Mouse (Mus musculus) kidney, embryonic 15.5 days (tissue): ENCODE results near the gene Gm11937. TPM values are rescaled to one million over a fixed set of nuclear protein-coding genes. Genes with fewer than 3 reads are reported as not detected.
"Not testable (repeated sequence)": the region's sequence is repeated elsewhere in the genome, so short reads cannot be mapped to it uniquely, and the experiment has no call there.

ENCODE experiments used
- ATAC-seq: fragments of 200-750 bp; cut with Nextera tagmentation; replicated peaks from 2 replicates; pipeline ENCODE4 v1.8.0; 2017; ENCODE audit warnings: moderate TSS enrichment; ENCODE audit not compliant: low FRiP score
- H3K27ac ChIP-seq: fragments of 300-500 bp; sonication (generic); 2 replicates; pipeline ENCODE4 v1.5.1; 2015; ENCODE audit warnings: mild to moderate bottlenecking, inconsistent platforms
- H3K27me3 ChIP-seq: fragments of 300-500 bp; sonication (generic); 2 replicates; pipeline ENCODE4 v1.6.1; 2015; ENCODE audit warnings: inconsistent platforms
- H3K36me3 ChIP-seq: fragments of 300-500 bp; sonication (generic); 2 replicates; pipeline ENCODE4 v1.6.1; 2015; ENCODE audit warnings: inconsistent platforms
- H3K4me1 ChIP-seq: fragments of 300-500 bp; sonication (generic); 2 replicates; pipeline ENCODE4 v1.6.1; 2015; ENCODE audit warnings: inconsistent platforms
- H3K4me2 ChIP-seq: fragments of 300-500 bp; sonication (generic); 2 replicates; pipeline ENCODE4 v1.6.1; 2015; ENCODE audit warnings: moderate library complexity, mild to moderate bottlenecking, inconsistent platforms
- H3K4me3 ChIP-seq: fragments of 300-500 bp; sonication (generic); replicated peaks from 2 replicates; pipeline ENCODE4 v1.5.1; 2015; ENCODE audit warnings: mild to moderate bottlenecking, inconsistent platforms
- H3K9ac ChIP-seq: fragments of 300-500 bp; sonication (generic); 2 replicates; pipeline ENCODE4 v1.6.1; 2015; ENCODE audit warnings: mild to moderate bottlenecking, inconsistent platforms
- H3K9me3 ChIP-seq: fragments of 300-500 bp; sonication (generic); replicated peaks from 2 replicates; pipeline ENCODE4 v1.6.1; 2016; ENCODE audit warnings: inconsistent platforms
- WGBS: fragments of 180-500 bp; shearing (Covaris S2); methylation state at CpG from one replicate; pipeline ENCODE4 v1.1.7; 2015; ENCODE audit warnings: mixed read lengths; 5-methylcytosine and 5-hydroxymethylcytosine counted together
- polyA plus RNA-seq: library from polyadenylated mRNA; unstranded; fragments of >200 nt; fragmentation: Nextera tagmentation; extraction: Ambion mirVana; gene quantifications from 2 replicates; pipeline ENCODE4 v1.2.1, GENCODE M21; 2015

Gm11937 gene
- polyA plus RNA-seq, 1 experiment from 2014 or later = not detected

DNA sequence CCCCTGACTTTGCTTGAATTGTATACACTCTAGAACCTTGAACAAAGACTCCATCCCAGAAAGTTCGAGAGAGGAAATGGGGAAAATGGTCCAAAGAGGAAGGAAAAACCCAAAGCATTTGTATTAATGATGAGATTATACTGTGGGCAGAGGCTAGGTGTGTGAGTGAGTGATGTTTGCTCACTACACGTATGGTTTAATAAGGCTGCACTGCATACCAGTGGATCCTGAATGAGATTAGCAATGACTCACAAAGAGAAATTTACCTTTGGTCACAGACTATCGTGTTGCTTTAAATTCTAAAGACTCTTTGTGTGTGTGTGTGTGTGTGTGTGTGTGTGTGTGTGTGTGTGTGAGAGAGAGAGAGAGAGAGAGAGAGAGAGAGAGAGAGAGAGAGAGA is 20.9 kb upstream of the Gm11937 start:
- Histone ChIP-seq H3K4me3 (no peak overlapping the region), H3K9ac (no peak overlapping the region), H3K9me3 (no peaks in the 10 kb centered on the region), H3K27me3 (no peaks in the 10 kb centered on the region), H3K27ac (no peak overlapping the region), H3K4me2 (no peak overlapping the region), H3K4me1 (no peaks in the 10 kb centered on the region), H3K36me3 (no peaks in the 10 kb centered on the region)
- 79% methylated on average over 3 of the region's 3 CpGs for WGBS
- no peak for ATAC-seq

DNA sequence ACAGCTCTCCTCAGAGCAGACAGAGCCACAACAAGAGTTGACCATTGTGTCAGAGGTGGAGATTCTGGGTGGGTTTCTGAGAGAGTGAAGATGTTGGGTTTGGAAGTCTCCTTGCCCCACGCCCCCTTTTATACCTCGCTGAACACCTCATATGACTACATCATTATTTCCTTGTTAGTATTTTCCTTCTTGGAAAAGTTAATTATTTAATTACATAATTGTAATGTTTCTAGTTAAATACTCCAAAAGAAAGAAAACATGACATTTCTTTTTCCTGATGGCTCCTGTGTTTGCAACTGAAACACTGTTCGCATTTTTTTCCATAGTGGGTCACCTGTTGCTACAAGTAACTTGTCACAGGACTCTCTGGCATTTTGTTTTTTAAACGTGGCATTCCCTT is 18.1 kb upstream of the Gm11937 start, which contains the start of gene Krtap4-1:
TSS of gene Krtap4-1 (minus strand) at position 101 of the 400 bp plus-strand sequence.
- H3K4me2 ChIP-seq = no peak within 1 kb of the TSS
- ATAC-seq = no peak
- 86% methylated on average over 4 of the region's 4 CpGs for WGBS
- H3K9me3 ChIP-seq = no peaks in the 10 kb centered on the region
- no peak within 1 kb of the TSS for H3K27ac ChIP-seq
- no peaks in the 10 kb centered on the region for H3K36me3 ChIP-seq
- no peak within 1 kb of the TSS for H3K9ac ChIP-seq
- no peaks in the 10 kb centered on the region for H3K4me1 ChIP-seq
- H3K4me3 ChIP-seq = no peak within 1 kb of the TSS
- H3K27me3 ChIP-seq = no peaks in the 10 kb centered on the region

DNA sequence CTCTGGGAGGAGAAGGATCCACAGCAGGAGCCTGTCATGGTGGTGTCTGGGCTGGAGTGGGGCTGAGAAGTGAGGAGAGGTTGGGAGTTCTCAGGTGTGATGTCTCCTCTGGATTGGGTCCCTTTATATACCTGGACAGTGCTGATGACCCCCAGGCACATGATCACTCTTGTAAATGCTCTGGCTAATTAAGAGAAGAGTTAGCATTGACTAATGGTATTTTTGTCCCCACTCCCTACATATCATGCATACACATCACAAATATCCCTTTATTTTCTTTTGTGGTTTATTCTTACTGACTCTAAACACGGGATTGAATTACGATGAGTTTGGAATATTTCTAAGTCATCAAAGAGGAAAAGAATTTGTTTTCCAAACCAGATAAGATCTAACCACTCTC is 10.3 kb upstream of the Gm11937 start, which contains the start of gene Gm11562:
TSS of gene Gm11562 (minus strand) at position 101 of the 400 bp plus-strand sequence.
- H3K27ac ChIP-seq = no peak within 1 kb of the TSS
- WGBS = 82% methylated on average over 2 of the region's 2 CpGs
- no peaks in the 10 kb centered on the region for H3K36me3 ChIP-seq
- no peak within 1 kb of the TSS for H3K4me3 ChIP-seq
- no peaks in the 10 kb centered on the region for H3K4me1 ChIP-seq
- H3K27me3 ChIP-seq = no peaks in the 10 kb centered on the region
- no peak within 1 kb of the TSS for H3K9ac ChIP-seq
- no peak for ATAC-seq
- no peak within 1 kb of the TSS for H3K4me2 ChIP-seq
- H3K9me3 ChIP-seq = no peaks in the 10 kb centered on the region

DNA sequence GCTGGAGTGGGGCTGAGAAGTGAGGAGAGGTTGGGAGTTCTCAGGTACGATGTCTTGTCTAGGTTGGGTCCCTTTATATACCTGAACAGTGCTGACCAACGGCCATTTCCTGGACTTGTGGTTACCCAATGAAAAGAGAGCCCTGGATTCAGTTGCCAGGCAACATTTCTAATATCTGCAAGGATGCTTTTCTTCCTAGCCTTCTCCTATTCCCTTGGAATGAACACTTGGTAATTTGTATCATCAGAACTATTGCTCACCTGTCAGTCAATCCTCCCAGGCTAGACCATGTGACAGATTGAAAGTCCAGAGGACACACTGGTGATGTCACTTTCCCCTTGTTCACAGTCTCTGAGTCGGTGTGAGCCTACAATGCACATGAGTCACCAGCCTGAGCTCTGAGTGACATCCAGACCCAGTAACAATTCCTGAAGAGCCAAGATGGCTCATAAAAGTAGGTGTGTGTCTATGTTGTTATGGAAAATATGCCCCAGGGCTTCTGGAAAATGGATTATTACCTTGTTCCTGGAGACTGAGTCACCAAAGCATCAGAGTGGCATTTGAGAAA is 4.9 kb upstream of the Gm11937 start, which contains the start of gene Krtap2-4:
TSS of gene Krtap2-4 (minus strand) at position 51 of the 568 bp plus-strand sequence.
- no peaks in the 10 kb centered on the region for H3K9me3 ChIP-seq
- no peak within 1 kb of the TSS for H3K4me2 ChIP-seq
- H3K36me3 ChIP-seq = no peaks in the 10 kb centered on the region
- H3K4me1 ChIP-seq = no peaks in the 10 kb centered on the region
- H3K4me3 ChIP-seq = no peak within 1 kb of the TSS
- H3K27me3 ChIP-seq = no peaks in the 10 kb centered on the region
- H3K9ac ChIP-seq = no peak within 1 kb of the TSS
- 76% methylated on average over 3 of the region's 3 CpGs for WGBS
- ATAC-seq = no peak
- no peak within 1 kb of the TSS for H3K27ac ChIP-seq

DNA sequence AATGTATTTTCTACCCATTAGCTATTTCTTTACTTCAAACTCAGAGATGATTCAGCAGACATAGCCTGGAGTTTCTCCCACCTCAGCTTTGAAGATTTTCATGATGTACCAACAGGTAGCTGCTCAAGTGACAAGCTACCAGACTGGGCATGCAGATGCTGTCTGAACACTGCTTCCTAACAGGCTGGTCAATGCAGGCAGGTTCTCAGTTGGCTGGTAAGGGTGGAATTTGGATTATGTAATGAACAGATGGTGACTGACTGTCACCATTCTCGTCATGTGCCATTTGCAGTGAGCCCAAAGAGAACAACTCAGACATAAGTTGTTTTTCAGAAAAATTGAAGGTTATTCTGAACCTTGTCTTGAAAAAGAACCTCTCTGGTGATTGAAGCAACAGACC is 863 bp downstream of the Gm11937 start:
- Histone ChIP-seq H3K9ac (no peak overlapping the region), H3K4me1 (no peaks in the 10 kb centered on the region), H3K36me3 (no peaks in the 10 kb centered on the region), H3K4me3 (no peak overlapping the region), H3K9me3 (no peaks in the 10 kb centered on the region), H3K27me3 (0 out of 2 replicates have a peak, but pooled peaks cover 3% of the 10 kb centered on the region), H3K4me2 (no peak overlapping the region), H3K27ac (no peak overlapping the region)
- no peak for ATAC-seq
- 74% methylated on average over 1 of the region's 1 CpGs for WGBS

DNA sequence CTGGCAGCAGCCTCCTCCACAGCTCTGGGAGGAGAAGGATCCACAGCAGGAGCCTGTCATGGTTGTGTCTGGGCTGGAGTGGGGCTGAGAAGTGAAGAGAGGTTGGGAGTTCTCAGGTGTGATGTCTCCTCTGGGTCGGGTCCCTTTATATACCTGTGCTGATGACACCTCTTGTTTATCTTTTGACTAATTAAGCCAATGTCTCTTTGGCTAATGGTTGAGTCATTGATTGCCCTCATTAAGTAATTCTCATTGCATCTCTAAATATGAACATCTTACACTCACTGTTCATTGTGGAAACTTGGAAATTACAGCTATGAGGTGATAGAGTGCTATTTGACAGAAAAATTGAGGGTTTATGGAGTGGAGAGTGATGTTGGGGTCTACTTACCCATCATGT is 6.8 kb downstream of the Gm11937 start, which contains the start of gene Gm11938:
TSS of gene Gm11938 (minus strand) at position 101 of the 400 bp plus-strand sequence.
- not testable (repeated sequence) for H3K4me1 ChIP-seq, H3K4me2 ChIP-seq, H3K27me3 ChIP-seq, H3K36me3 ChIP-seq, H3K4me3 ChIP-seq, ATAC-seq, H3K9ac ChIP-seq, H3K27ac ChIP-seq, H3K9me3 ChIP-seq
- WGBS = 47% methylated on average over 1 of the region's 1 CpGs

DNA sequence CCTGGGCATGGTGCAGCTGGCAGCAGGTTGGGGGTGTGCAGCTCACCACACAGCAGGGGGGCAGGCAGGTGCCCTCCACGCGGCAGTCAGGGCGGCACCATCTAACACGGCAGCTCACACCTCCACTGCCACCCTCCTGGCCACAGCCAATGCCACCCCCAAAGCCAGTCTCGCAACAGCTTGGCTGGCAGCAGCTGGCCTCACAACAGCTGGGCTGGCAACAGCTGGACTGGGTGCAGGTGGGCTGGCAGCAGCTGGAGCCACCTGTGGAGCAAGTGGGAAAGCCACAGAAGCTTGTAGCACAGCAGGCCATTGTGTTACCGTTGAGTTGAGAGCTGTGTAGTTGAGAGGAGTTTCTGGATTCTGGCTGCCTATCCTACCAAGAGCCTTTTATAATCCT is 12.2 kb downstream of the Gm11937 start, which contains the start of gene Krtap9-3:
TSS of gene Krtap9-3 (minus strand) at position 364 of the 400 bp plus-strand sequence.
- H3K27me3 ChIP-seq, H3K4me3 ChIP-seq, H3K36me3 ChIP-seq, H3K4me1 ChIP-seq, H3K4me2 ChIP-seq, H3K9ac ChIP-seq, H3K27ac ChIP-seq, H3K9me3 ChIP-seq, ATAC-seq: not testable (repeated sequence)
- 73% methylated on average over 6 of the region's 6 CpGs for whole genome bisulfite sequencing

DNA sequence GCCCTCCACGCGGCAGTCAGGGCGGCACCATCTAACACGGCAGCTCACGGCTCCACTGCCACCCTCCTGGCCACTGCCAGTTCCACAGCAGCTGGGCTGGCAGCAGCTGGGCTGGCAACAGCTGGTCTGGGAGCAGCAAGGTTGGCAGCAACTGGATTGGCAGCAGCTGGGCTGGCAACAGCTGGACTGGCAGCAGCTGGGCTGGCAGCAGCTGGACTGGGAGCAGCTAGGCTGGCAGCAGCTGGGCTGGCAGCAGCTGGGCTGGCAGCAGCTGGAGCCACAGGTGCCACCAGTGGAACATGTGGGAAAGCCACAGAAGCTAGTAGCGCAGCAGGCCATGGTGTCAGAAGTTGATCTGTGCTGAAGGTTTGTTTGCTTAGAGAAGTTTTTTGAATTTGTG is 19.0 kb downstream of the Gm11937 start, which contains the start of gene Krtap1-3:
TSS of gene Krtap1-3 (minus strand) at position 359 of the 400 bp plus-strand sequence.
- Histone ChIP-seq H3K9ac (no peak within 1 kb of the TSS), H3K4me2 (no peak within 1 kb of the TSS), H3K27me3 (no peaks in the 10 kb centered on the region), H3K4me1 (no peaks in the 10 kb centered on the region), H3K27ac (no peak within 1 kb of the TSS), H3K9me3 (no peaks in the 10 kb centered on the region), H3K4me3 (no peak within 1 kb of the TSS), H3K36me3 (no peaks in the 10 kb centered on the region)
- WGBS = 78% methylated on average over 6 of the region's 6 CpGs
- ATAC-seq = no peak

DNA sequence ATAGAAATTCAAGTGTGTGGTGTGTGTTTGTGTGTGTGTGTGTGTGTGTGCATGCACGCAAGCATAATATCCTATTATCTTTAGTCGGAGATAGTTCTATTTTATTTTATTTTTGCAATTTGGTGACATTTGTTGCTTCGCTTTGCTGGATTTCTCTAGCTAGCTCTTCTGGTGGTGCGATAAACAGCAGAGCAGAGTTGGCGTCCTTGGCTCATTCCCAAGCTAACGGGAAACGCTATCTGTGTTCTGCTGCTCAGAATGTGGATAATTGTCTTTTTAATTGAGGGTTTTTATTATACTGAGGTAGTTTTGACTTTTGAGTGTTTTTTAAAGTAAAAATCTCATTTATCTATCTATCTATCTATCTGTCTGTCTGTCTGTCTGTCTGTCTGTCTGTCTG is 24.9 kb downstream of the Gm11937 start:
- no peak for ATAC-seq
- no peak overlapping the region for H3K4me3 ChIP-seq
- H3K36me3 ChIP-seq = no peaks in the 10 kb centered on the region
- 89% methylated on average over 7 of the region's 7 CpGs for WGBS
- no peaks in the 10 kb centered on the region for H3K9me3 ChIP-seq
- no peak overlapping the region for H3K4me2 ChIP-seq
- no peak overlapping the region for H3K27ac ChIP-seq
- H3K4me1 ChIP-seq = no peaks in the 10 kb centered on the region
- H3K27me3 ChIP-seq = no peaks in the 10 kb centered on the region
- H3K9ac ChIP-seq = no peak overlapping the region

DNA sequence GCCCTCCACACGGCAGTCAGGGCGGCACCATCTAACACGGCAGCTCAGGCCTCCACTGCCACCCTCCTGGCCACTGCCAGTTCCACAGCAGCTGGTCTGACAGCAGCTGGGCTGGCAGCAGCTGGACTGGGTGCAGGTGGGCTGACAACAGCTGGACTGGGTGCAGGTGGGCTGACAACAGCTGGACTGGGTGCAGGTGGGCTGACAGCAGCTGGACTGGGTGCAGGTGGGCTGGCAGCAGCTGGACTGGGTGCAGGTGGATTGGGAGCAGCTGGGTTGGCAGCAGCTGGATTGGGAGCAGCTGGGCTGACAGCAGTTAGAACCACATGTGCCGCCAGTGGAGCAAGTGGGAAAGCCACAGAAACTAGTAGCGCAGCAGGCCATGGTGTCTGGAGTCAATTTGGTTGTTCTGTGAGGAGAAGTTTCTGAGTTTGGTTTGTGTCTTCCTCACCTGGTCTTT is 26.7 kb downstream of the Gm11937 start, which contains the start of gene Krtap1-4:
TSS of gene Krtap1-4 (minus strand) at position 410 of the 460 bp plus-strand sequence.
- Histone ChIP-seq H3K27ac (no peak within 1 kb of the TSS), H3K4me2 (no peak within 1 kb of the TSS), H3K27me3 (no peaks in the 10 kb centered on the region), H3K4me1 (no peaks in the 10 kb centered on the region), H3K36me3 (no peaks in the 10 kb centered on the region), H3K9ac (no peak within 1 kb of the TSS), H3K9me3 (no peaks in the 10 kb centered on the region), H3K4me3 (no peak within 1 kb of the TSS)
- WGBS = 81% methylated on average over 5 of the region's 5 CpGs
- ATAC-seq = no peak

DNA sequence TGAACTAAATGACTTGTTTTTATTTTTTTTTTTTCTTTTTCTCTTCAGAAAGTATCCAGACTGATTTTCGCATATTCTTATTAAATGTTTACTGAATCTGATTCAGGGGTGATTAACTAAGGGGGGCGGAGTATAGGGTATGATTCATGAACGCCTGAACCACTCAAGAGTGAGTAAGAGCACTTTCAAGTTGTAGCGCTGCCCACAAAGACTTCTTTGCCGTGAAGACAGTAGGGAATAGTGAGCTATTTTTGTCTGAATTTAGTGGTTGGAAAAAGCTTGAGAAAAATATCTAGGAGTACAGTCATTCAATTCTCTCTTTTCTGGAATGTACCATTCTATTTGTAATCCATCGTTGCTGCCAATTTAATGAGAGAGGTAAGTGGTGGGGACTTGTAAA is 28.4 kb downstream of the Gm11937 start:
- no peak for ATAC-seq
- H3K4me3 ChIP-seq = no peak overlapping the region
- no peak overlapping the region for H3K4me2 ChIP-seq
- H3K9me3 ChIP-seq = no peaks in the 10 kb centered on the region
- H3K36me3 ChIP-seq = no peaks in the 10 kb centered on the region
- 82% methylated on average over 6 of the region's 6 CpGs for WGBS
- no peak overlapping the region for H3K9ac ChIP-seq
- no peak overlapping the region for H3K27ac ChIP-seq
- H3K27me3 ChIP-seq = no peaks in the 10 kb centered on the region
- no peaks in the 10 kb centered on the region for H3K4me1 ChIP-seq

DNA sequence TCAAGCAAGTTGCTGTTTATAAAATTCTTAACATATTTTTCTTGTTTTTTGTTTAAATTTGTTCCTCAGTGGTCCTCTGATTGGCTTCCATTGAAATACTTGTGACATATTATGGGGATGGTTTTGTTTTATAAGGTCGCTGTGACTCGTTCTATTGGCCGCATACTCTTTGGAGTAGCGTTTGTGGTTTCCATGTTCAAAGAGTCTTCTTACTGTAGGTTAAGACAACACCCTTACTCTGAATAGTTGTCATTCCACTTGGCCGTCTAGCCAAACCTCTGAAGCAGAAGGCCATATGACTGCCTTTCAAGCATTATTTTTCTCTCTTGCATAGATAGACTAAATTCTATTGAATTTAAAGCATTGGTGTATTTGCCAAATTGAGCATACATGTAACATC is 28.9 kb downstream of the Gm11937 start:
- Histone ChIP-seq H3K27ac (no peak overlapping the region), H3K4me1 (no peaks in the 10 kb centered on the region), H3K9ac (no peak overlapping the region), H3K36me3 (no peaks in the 10 kb centered on the region), H3K4me2 (no peak overlapping the region), H3K4me3 (no peak overlapping the region), H3K9me3 (no peaks in the 10 kb centered on the region), H3K27me3 (no peaks in the 10 kb centered on the region)
- no peak for ATAC-seq
- WGBS = 91% methylated on average over 5 of the region's 5 CpGs

DNA sequence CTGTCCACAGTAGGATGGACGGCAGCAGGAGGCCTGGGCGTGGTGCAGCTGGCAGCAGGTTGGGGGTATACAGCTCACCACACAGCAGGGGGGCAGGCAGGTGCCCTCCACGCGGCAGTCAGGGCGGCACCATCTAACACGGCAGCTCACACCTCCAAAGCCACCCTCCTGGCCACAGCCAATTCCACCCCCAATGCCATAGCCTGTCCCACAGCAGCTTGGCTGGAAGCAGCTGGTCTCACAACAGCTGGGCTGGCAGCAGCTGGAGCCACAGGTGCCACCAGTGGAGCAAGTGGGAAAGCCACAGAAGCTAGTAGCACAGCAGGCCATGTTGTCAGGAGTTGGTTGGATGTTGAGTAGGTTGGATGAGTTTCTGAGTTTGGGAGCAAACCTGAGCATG is 29.4 kb downstream of the Gm11937 start, which contains the start of gene Krtap1-5:
TSS of gene Krtap1-5 (minus strand) at position 381 of the 400 bp plus-strand sequence.
- WGBS = 83% methylated on average over 6 of the region's 6 CpGs
- Histone ChIP-seq H3K4me3 (no peak within 1 kb of the TSS), H3K4me2 (no peak within 1 kb of the TSS), H3K9me3 (no peaks in the 10 kb centered on the region), H3K27me3 (no peaks in the 10 kb centered on the region), H3K4me1 (no peaks in the 10 kb centered on the region), H3K9ac (no peak within 1 kb of the TSS), H3K36me3 (no peaks in the 10 kb centered on the region), H3K27ac (no peak within 1 kb of the TSS)
- ATAC-seq = no peak
